Mouse (Mus musculus): ENCODE data around the gene Chchd3. TPM values are rescaled to one million over a fixed set of nuclear protein-coding genes. Genes with fewer than 3 reads are reported as not detected.

The Chchd3 gene
- polyA plus RNA-seq, 1 experiment from 2014 or later, result 130 TPM

GRCm38 (mm10) chr6:32874176-32874575 lies 185.9 kb downstream of the Chchd3 start:
- WGBS, result 68% methylated on average over 3 of the region's 3 CpGs
- no peak for ATAC-seq (replicated peaks; ENCODE audit: insufficient number of reproducible peaks, low FRiP score, low TSS enrichment, low read depth)

GRCm38 (mm10) chr6:32872805-32873204 lies 187.3 kb downstream of the Chchd3 start:
- H3K9ac ChIP-seq (replicated peaks; ENCODE audit: low read length), result no peak overlapping the region
- no peak overlapping the region for H3K4me2 ChIP-seq (ENCODE audit: low read depth, low read length)
- no peaks in the 10 kb centered on the region for H3K36me3 ChIP-seq (replicated peaks; ENCODE audit: control insufficient read depth, insufficient read depth, low read depth, low read length)
- no peaks in the 10 kb centered on the region for H3K27me3 ChIP-seq (ENCODE audit: control insufficient read depth, insufficient read depth, low read length)
- H3K4me1 ChIP-seq (ENCODE audit: control insufficient read depth, insufficient read depth, low read length), result no peaks in the 10 kb centered on the region
- H3K4me3 ChIP-seq (ENCODE audit: low read depth, low read length), result no peak overlapping the region
- H3K9me3 ChIP-seq (replicated peaks; ENCODE audit: control insufficient read depth, low read length), result no peaks in the 10 kb centered on the region
- WGBS, result 86% methylated on average over 2 of the region's 2 CpGs
- DNase-seq (ENCODE audit: low spot score) (no peak), ATAC-seq (replicated peaks; ENCODE audit: insufficient number of reproducible peaks, low FRiP score, low TSS enrichment, low read depth) (no peak)
- no peak overlapping the region for H3K27ac ChIP-seq (replicated peaks; ENCODE audit: low read depth, low read length)

More at GRCm38 (mm10) chr6:32874176-32874575, 185.9 kb downstream of the Chchd3 start:
- H3K4me1 ChIP-seq (ENCODE audit: control insufficient read depth, insufficient read depth, low read length), result no peaks in the 10 kb centered on the region
- H3K36me3 ChIP-seq (replicated peaks; ENCODE audit: control insufficient read depth, insufficient read depth, low read depth, low read length), result no peaks in the 10 kb centered on the region
- DNase-seq (ENCODE audit: low spot score), result no peak
- H3K4me2 ChIP-seq (ENCODE audit: low read depth, low read length), result no peak overlapping the region
- no peaks in the 10 kb centered on the region for H3K27me3 ChIP-seq (ENCODE audit: control insufficient read depth, insufficient read depth, low read length)
- H3K4me3 ChIP-seq (ENCODE audit: low read depth, low read length), result no peak overlapping the region
- H3K9me3 ChIP-seq (replicated peaks; ENCODE audit: control insufficient read depth, low read length), result no peaks in the 10 kb centered on the region
- H3K9ac ChIP-seq (replicated peaks; ENCODE audit: low read length), result no peak overlapping the region
- H3K27ac ChIP-seq (replicated peaks; ENCODE audit: low read depth, low read length), result no peak overlapping the region

GRCm38 (mm10) chr6:32850960-32851359 lies 209.1 kb downstream of the Chchd3 start:
- H3K4me1 ChIP-seq (ENCODE audit: control insufficient read depth, insufficient read depth, low read length), result no peaks in the 10 kb centered on the region
- 90% methylated on average over 4 of the region's 4 CpGs for WGBS
- ATAC-seq (replicated peaks; ENCODE audit: insufficient number of reproducible peaks, low FRiP score, low TSS enrichment, low read depth) (no peak), DNase-seq (ENCODE audit: low spot score) (no peak)
- no peak overlapping the region for H3K4me2 ChIP-seq (ENCODE audit: low read depth, low read length)
- H3K27me3 ChIP-seq (ENCODE audit: control insufficient read depth, insufficient read depth, low read length), result no peaks in the 10 kb centered on the region
- no peak overlapping the region for H3K9ac ChIP-seq (replicated peaks; ENCODE audit: low read length)
- no peak overlapping the region for H3K4me3 ChIP-seq (ENCODE audit: low read depth, low read length)
- no peak overlapping the region for H3K27ac ChIP-seq (replicated peaks; ENCODE audit: low read depth, low read length)
- no peaks in the 10 kb centered on the region for H3K9me3 ChIP-seq (replicated peaks; ENCODE audit: control insufficient read depth, low read length)
- H3K36me3 ChIP-seq (replicated peaks; ENCODE audit: control insufficient read depth, insufficient read depth, low read depth, low read length), result no peaks in the 10 kb centered on the region

- Histone ChIP-seq H3K36me3 (replicated peaks; ENCODE audit: control insufficient read depth, insufficient read depth, low read depth, low read length) (no peaks in the 10 kb centered on the region), H3K27me3 (ENCODE audit: control insufficient read depth, insufficient read depth, low read length) (no peaks in the 10 kb centered on the region), H3K27ac (replicated peaks; ENCODE audit: low read depth, low read length) (no peak overlapping the region), H3K9me3 (replicated peaks; ENCODE audit: control insufficient read depth, low read length) (no peaks in the 10 kb centered on the region), H3K4me2 (ENCODE audit: low read depth, low read length) (no peak overlapping the region), H3K4me3 (ENCODE audit: low read depth, low read length) (no peak overlapping the region), H3K9ac (replicated peaks; ENCODE audit: low read length) (no peak overlapping the region), H3K4me1 (ENCODE audit: control insufficient read depth, insufficient read depth, low read length) (no peaks in the 10 kb centered on the region)
- no peak for DNase-seq (ENCODE audit: low spot score)
- ATAC-seq (replicated peaks; ENCODE audit: insufficient number of reproducible peaks, low FRiP score, low TSS enrichment, low read depth), result no peak
- 93% methylated on average over 7 of the region's 7 CpGs for WGBS
Measured at GRCm38 (mm10) chr6:32848974-32849373, 211.1 kb downstream of the Chchd3 start.

GRCm38 (mm10) chr6:32845463-32845862 lies 214.6 kb downstream of the Chchd3 start:
- 45% methylated on average over 1 of the region's 1 CpGs for WGBS

GRCm38 (mm10) chr6:32837939-32838301 lies 222.1 kb downstream of the Chchd3 start:
- Histone ChIP-seq H3K9me3 (replicated peaks; ENCODE audit: control insufficient read depth, low read length) (no peaks in the 10 kb centered on the region), H3K4me1 (ENCODE audit: control insufficient read depth, insufficient read depth, low read length) (no peaks in the 10 kb centered on the region), H3K27ac (replicated peaks; ENCODE audit: low read depth, low read length) (no peak overlapping the region), H3K4me2 (ENCODE audit: low read depth, low read length) (no peak overlapping the region), H3K27me3 (ENCODE audit: control insufficient read depth, insufficient read depth, low read length) (no peaks in the 10 kb centered on the region), H3K36me3 (replicated peaks; ENCODE audit: control insufficient read depth, insufficient read depth, low read depth, low read length) (no peaks in the 10 kb centered on the region), H3K9ac (replicated peaks; ENCODE audit: low read length) (no peak overlapping the region), H3K4me3 (ENCODE audit: low read depth, low read length) (no peak overlapping the region)
- DNase-seq (ENCODE audit: low spot score), result no peak
- 84% methylated on average over 2 of the region's 2 CpGs for WGBS
- ATAC-seq (replicated peaks; ENCODE audit: insufficient number of reproducible peaks, low FRiP score, low TSS enrichment, low read depth), result no peak

More at GRCm38 (mm10) chr6:32845463-32845862, 214.6 kb downstream of the Chchd3 start:
- H3K9ac ChIP-seq (replicated peaks; ENCODE audit: low read length), result no peak overlapping the region
- no peak overlapping the region for H3K4me2 ChIP-seq (ENCODE audit: low read depth, low read length)
- no peak overlapping the region for H3K4me3 ChIP-seq (ENCODE audit: low read depth, low read length)
- no peaks in the 10 kb centered on the region for H3K9me3 ChIP-seq (replicated peaks; ENCODE audit: control insufficient read depth, low read length)
- no peaks in the 10 kb centered on the region for H3K27me3 ChIP-seq (ENCODE audit: control insufficient read depth, insufficient read depth, low read length)
- H3K4me1 ChIP-seq (ENCODE audit: control insufficient read depth, insufficient read depth, low read length), result no peaks in the 10 kb centered on the region
- no peaks in the 10 kb centered on the region for H3K36me3 ChIP-seq (replicated peaks; ENCODE audit: control insufficient read depth, insufficient read depth, low read depth, low read length)
- DNase-seq (ENCODE audit: low spot score) (no peak), ATAC-seq (replicated peaks; ENCODE audit: insufficient number of reproducible peaks, low FRiP score, low TSS enrichment, low read depth) (no peak)
- no peak overlapping the region for H3K27ac ChIP-seq (replicated peaks; ENCODE audit: low read depth, low read length)

GRCm38 (mm10) chr6:32837165-32837938 lies 222.7 kb downstream of the Chchd3 start:
- H3K4me3 ChIP-seq (ENCODE audit: low read depth, low read length), result no peak overlapping the region
- no peak overlapping the region for H3K9ac ChIP-seq (replicated peaks; ENCODE audit: low read length)
- H3K4me1 ChIP-seq (ENCODE audit: control insufficient read depth, insufficient read depth, low read length), result no peaks in the 10 kb centered on the region
- H3K36me3 ChIP-seq (replicated peaks; ENCODE audit: control insufficient read depth, insufficient read depth, low read depth, low read length), result no peaks in the 10 kb centered on the region
- H3K4me2 ChIP-seq (ENCODE audit: low read depth, low read length), result no peak overlapping the region
- DNase-seq (ENCODE audit: low spot score) (no peak), ATAC-seq (replicated peaks; ENCODE audit: insufficient number of reproducible peaks, low FRiP score, low TSS enrichment, low read depth) (no peak)
- 83% methylated on average over 7 of the region's 7 CpGs for WGBS
- no peaks in the 10 kb centered on the region for H3K9me3 ChIP-seq (replicated peaks; ENCODE audit: control insufficient read depth, low read length)
- H3K27ac ChIP-seq (replicated peaks; ENCODE audit: low read depth, low read length), result no peak overlapping the region
- no peaks in the 10 kb centered on the region for H3K27me3 ChIP-seq (ENCODE audit: control insufficient read depth, insufficient read depth, low read length)

- Histone ChIP-seq H3K36me3 (replicated peaks; ENCODE audit: control insufficient read depth, insufficient read depth, low read depth, low read length) (no peaks in the 10 kb centered on the region), H3K4me2 (ENCODE audit: low read depth, low read length) (no peak overlapping the region), H3K9ac (replicated peaks; ENCODE audit: low read length) (no peak overlapping the region), H3K4me3 (ENCODE audit: low read depth, low read length) (no peak overlapping the region), H3K27me3 (ENCODE audit: control insufficient read depth, insufficient read depth, low read length) (no peaks in the 10 kb centered on the region), H3K4me1 (ENCODE audit: control insufficient read depth, insufficient read depth, low read length) (no peaks in the 10 kb centered on the region), H3K9me3 (replicated peaks; ENCODE audit: control insufficient read depth, low read length) (no peaks in the 10 kb centered on the region), H3K27ac (replicated peaks; ENCODE audit: low read depth, low read length) (no peak overlapping the region)
- DNase-seq (ENCODE audit: low spot score), result no peak
- ATAC-seq (replicated peaks; ENCODE audit: insufficient number of reproducible peaks, low FRiP score, low TSS enrichment, low read depth), result no peak
- WGBS, result 84% methylated on average over 12 of the region's 12 CpGs
Measured at GRCm38 (mm10) chr6:32823856-32824620, 236.0 kb downstream of the Chchd3 start.
